Mouse (Mus musculus) megakaryocyte, embryonic 14.5 days (primary cell): ENCODE data around the gene Scyl3. TPM values are rescaled to one million over a fixed set of nuclear protein-coding genes. Genes with fewer than 3 reads are reported as not detected.

Experiments
- H3K27me3 ChIP-seq: replicated peaks from 2 replicates; pipeline ENCODE3; 2012; ENCODE audit warnings: inconsistent platforms
- H3K36me3 ChIP-seq: replicated peaks from 2 replicates; pipeline ENCODE3; 2012; ENCODE audit warnings: low read length, inconsistent platforms, mixed read lengths
- H3K4me1 ChIP-seq: 2 replicates; pipeline ENCODE4 v1.6.1; 2012; ENCODE audit warnings: inconsistent platforms
- H3K4me3 ChIP-seq: replicated peaks from 2 replicates; pipeline ENCODE3; 2012; ENCODE audit warnings: moderate library complexity, mild to moderate bottlenecking, inconsistent platforms
- H3K9me3 ChIP-seq: 2 replicates; pipeline ENCODE4 v1.6.1; 2012; ENCODE audit warnings: inconsistent platforms
- FLI1 ChIP-seq: IDR thresholded peaks from 2 replicates; pipeline ENCODE4 v1.6.1; 2012; ENCODE audit warnings: low read length, inconsistent platforms, mixed read lengths
- GATA1 ChIP-seq: IDR thresholded peaks from 3 replicates; pipeline ENCODE4 v1.6.1; 2012; ENCODE audit warnings: mixed read lengths, low read length, inconsistent platforms, borderline replicate concordance
- polyA plus RNA-seq: library from polyadenylated mRNA; stranded (reverse); fragments of >175 nt; gene quantifications from 2 replicates; pipeline ENCODE4 v1.2.3, GENCODE M21; 2012; ENCODE audit warnings: low replicate concordance; ENCODE audit not compliant: insufficient read depth

The Scyl3 gene
- polyA plus RNA-seq, 1 experiment = 3.5 TPM

- Histone ChIP-seq H3K4me1 (no peaks in the 10 kb centered on the region), H3K27me3 (no peaks in the 10 kb centered on the region), H3K9me3 (no peaks in the 10 kb centered on the region), H3K36me3 (no peaks in the 10 kb centered on the region), H3K4me3 (no peak overlapping the region)
- no peak for TF ChIP-seq GATA1
- TF ChIP-seq FLI1 = no peak
Observed at GRCm38 (mm10) chr1:163910343-163910742, 18.6 kb upstream of the Scyl3 start.

DNA sequence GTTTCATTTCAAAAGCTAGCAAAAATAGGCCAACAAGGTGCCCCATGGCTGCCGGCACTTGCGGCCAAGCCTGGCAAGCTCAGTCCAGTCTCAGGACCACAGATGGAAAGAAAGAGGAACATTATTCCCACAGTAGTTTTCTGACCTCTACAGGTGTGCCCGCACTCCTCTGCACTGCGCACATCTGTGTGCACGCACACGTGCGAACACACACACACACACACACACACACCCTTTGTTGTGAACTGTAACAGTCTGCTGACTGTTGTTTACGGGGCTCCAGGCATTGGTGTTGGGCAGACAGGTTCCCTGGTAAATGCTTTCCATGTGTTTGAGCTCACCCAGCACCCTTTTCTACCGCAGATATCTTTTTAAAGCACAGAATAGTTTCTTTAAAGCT lies 18.1 kb upstream of the Scyl3 start:
- TF ChIP-seq FLI1 = no peak
- TF ChIP-seq GATA1 = no peak
- Histone ChIP-seq H3K4me1 (no peaks in the 10 kb centered on the region), H3K27me3 (no peaks in the 10 kb centered on the region), H3K4me3 (no peak overlapping the region), H3K36me3 (no peaks in the 10 kb centered on the region), H3K9me3 (no peaks in the 10 kb centered on the region)

DNA sequence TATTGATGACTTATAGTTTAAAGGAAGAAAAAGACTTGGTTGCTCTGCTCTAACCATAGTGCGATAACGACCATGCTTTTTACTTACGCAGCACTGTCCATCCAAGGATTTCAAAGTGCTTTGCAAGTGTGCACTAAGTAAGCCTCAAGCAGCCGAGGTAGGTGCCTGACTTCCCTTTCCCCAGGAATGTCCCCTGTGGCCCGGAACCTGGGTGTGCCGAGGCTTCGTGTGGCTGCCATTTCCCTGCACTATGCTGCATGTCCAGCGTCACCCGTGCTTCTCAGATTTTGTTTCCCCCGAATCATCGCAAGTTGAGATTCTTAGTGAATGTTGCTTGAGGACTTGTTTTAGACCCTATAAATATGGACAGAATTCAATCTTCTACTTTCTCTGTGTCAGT lies 16.9 kb upstream of the Scyl3 start:
- no peaks in the 10 kb centered on the region for H3K27me3 ChIP-seq
- no peaks in the 10 kb centered on the region for H3K9me3 ChIP-seq
- H3K4me3 ChIP-seq = no peak overlapping the region
- no peak for TF ChIP-seq FLI1
- TF ChIP-seq GATA1 = no peak
- H3K36me3 ChIP-seq = no peaks in the 10 kb centered on the region
- no peaks in the 10 kb centered on the region for H3K4me1 ChIP-seq

DNA sequence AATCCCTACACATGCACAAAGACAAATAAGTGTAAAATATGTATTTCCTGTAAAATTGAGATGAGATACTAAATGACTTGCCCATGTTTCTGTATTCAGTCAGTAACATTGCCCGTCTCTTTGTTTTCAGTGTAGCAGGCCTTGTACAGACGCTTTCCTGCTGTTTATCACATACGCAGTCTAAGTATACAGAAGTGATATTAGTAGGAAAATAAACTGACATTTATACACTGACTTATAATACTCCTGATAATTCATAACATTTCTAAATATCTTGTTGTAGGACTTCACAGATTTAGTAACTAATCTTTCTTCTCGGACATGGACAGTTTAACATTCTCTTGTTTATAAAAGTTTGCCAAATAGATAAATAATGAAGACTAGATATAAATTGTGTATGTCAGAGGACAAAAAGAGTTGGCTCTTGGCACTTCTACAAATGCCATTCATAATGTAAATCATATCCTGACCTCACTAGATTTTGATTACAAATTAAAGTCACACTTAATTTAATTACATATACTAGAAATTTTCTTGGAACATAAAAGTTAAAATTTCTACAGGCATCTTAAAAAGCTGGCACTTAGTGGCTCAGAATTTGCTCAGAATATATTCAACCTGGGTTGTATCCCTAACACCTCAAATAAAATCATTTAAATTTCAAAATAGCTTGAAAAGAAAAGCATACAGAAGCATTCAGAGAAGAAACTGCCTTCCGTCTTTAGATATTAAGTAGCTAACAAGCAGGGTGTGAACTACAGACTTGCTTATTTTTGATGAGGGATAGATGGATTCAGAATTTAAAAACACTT lies 11.3 kb upstream of the Scyl3 start:
- no peaks in the 10 kb centered on the region for H3K4me1 ChIP-seq
- TF ChIP-seq FLI1 (no peak), GATA1 (no peak)
- H3K36me3 ChIP-seq = no peaks in the 10 kb centered on the region
- H3K9me3 ChIP-seq = no peaks in the 10 kb centered on the region
- no peaks in the 10 kb centered on the region for H3K27me3 ChIP-seq
- no peak overlapping the region for H3K4me3 ChIP-seq

DNA sequence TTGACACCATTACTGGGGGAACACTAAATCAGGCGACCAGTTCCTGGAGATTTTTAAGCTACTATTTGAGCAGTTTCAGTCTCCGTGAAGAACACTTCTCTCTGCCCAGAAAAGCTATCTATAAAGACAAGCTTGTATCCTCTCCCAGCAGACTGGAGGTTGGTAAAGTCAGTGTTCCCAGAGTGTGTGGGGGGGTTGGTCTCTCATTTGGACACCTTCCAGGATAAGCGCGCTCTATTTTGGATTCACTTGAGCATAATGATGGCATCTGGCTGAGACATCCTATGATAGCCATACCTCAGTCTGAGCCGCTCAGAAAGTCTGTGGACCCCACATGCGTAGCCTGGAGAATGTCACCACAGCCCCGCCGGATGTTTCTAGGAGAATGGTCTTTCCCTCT lies 4.8 kb upstream of the Scyl3 start:
- Histone ChIP-seq H3K4me3 (no peak overlapping the region), H3K9me3 (no peaks in the 10 kb centered on the region), H3K27me3 (no peaks in the 10 kb centered on the region), H3K4me1 (peaks cover 9% of the 10 kb centered on the region), H3K36me3 (no peaks in the 10 kb centered on the region)
- TF ChIP-seq GATA1 (no peak), FLI1 (no peak)

DNA sequence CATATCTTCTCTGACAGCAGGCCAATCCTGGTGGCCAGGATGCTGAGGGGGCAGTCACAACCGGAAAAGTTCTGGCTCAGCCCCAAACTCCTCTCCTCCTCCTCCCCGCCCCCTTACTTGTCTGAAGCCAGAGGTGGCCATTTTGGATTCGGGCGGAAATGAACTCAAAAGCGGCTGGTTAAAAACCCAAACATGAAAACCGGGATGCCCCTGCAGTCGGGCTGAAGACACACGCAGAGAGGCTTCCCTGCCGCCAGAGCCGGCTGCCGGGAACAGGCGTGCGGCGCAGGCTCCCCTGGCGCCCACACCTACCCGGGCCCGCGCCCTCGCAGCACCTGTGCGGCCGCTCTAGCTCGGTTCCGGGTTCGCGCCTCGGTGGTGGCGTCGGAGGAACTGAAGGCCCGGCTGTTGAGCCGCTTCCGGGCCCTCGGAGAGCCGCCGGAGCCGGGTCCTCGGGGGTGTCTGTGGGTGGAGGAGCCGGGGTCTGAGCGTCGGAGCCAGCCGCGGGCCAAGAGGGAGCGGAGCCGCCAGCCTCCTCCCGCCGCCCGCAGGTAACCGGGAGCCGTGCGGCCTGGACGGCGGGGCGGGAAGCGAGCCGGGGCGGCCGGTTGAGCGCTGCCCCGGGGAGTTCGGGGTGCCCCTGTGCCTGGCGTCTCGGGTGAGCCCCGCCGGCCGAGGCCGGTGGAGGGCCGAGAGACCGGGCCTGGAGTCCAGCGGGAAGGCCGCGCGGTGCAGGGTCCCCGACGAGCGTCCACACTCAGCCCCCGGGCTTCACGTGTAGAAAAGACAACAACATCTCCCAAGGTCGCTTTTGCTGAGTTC lies 947 bp downstream of the Scyl3 start:
- H3K4me3 ChIP-seq = peak overlapping the region; percentile 97
- peaks cover 31% of the 10 kb centered on the region for H3K36me3 ChIP-seq
- peaks cover 46% of the 10 kb centered on the region for H3K4me1 ChIP-seq
- TF ChIP-seq FLI1 (no peak), GATA1 (no peak)
- no peaks in the 10 kb centered on the region for H3K9me3 ChIP-seq
- H3K27me3 ChIP-seq = no peaks in the 10 kb centered on the region

- no peak for TF ChIP-seq FLI1
- no peak for TF ChIP-seq GATA1
- no peaks in the 10 kb centered on the region for H3K9me3 ChIP-seq
- H3K4me3 ChIP-seq = peak overlapping the region; percentile 97
- H3K27me3 ChIP-seq = no peaks in the 10 kb centered on the region
- H3K4me1 ChIP-seq = peaks cover 46% of the 10 kb centered on the region
- H3K36me3 ChIP-seq = peaks cover 36% of the 10 kb centered on the region
Observed at GRCm38 (mm10) chr1:163930458-163930794, 1.5 kb downstream of the Scyl3 start.

DNA sequence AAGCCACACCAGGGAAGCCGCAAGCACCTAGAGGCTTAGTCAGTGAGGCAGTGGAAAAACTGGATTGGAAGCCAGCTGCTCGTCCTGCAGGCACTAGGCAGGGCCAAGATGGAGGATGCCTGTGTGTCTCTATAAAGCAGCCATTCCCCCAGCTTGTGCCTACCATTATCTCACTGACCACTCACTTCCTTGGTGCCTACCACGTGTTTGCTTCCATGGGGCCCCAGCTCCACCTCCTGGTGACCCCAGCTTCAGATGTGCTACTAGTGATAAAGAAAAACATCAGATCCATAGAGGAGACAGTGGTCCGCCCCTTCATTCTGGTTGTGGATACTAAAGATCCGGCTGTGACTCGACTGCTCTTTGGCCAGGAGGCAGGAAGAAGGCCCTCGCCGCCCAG lies 2.9 kb downstream of the Scyl3 start:
- TF ChIP-seq FLI1 (no peak), GATA1 (no peak)
- peak overlapping the region; percentile 97 for H3K4me3 ChIP-seq

DNA sequence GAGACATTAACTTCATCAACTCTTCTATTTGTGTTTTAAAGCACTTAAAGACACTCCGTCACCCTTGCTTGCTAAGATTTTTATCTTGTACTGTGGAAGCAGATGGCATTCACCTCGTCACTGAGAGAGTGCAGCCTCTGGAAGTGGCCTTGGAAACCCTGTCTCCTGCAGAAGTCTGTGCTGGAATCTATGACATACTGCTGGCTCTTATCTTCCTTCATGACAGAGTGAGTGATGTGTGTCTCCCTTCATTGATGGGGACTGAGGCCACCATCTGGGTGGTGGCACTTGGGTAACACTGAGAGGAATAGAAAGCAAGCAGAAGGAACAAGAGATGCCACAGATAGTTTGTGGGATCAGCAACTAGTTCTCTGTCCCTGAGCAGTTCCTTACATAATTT lies 5.7 kb downstream of the Scyl3 start:
- Histone ChIP-seq H3K4me3 (no peak overlapping the region), H3K27me3 (no peaks in the 10 kb centered on the region), H3K9me3 (no peaks in the 10 kb centered on the region), H3K4me1 (peaks cover 46% of the 10 kb centered on the region), H3K36me3 (peaks cover 76% of the 10 kb centered on the region)
- TF ChIP-seq FLI1 (no peak), GATA1 (no peak)

More for the DNA sequence above, 2.9 kb downstream of the Scyl3 start:
- peaks cover 50% of the 10 kb centered on the region for H3K36me3 ChIP-seq
- no peaks in the 10 kb centered on the region for H3K9me3 ChIP-seq
- no peaks in the 10 kb centered on the region for H3K27me3 ChIP-seq
- H3K4me1 ChIP-seq = peaks cover 56% of the 10 kb centered on the region

DNA sequence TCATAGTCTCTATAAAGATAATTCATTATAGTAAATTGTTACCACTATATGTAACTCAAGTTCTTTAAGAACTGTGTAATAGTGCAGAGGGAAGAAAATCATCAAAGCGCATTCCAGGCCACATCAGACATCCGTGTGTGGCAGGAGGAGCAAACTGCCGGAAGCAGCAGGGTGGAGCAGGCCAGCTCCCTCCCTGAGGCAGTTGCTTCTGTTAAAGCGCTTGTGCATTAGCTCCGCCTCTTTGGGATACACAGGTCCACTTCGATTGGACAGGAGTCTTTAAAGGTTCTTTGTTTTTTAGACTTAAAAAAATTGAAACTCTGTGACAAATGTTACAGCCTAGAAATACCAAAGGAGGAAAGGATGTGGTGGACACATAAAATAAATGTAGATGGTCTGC lies 13.2 kb downstream of the Scyl3 start:
- Histone ChIP-seq H3K27me3 (no peaks in the 10 kb centered on the region), H3K9me3 (no peaks in the 10 kb centered on the region), H3K4me3 (no peak overlapping the region), H3K4me1 (0 out of 2 replicates have a peak, but pooled peaks cover 4% of the 10 kb centered on the region), H3K36me3 (peaks cover 98% of the 10 kb centered on the region)
- no peak for TF ChIP-seq FLI1
- TF ChIP-seq GATA1 = no peak
